Mouse (Mus musculus) MEL (cell line): ENCODE results near the gene Kcnj6. TPM values are rescaled to one million over a fixed set of nuclear protein-coding genes. Genes with fewer than 3 reads are reported as not detected.

ENCODE experiments used
- DNase-seq: peaks from one replicate; pipeline ENCODE4 v3.0.0; 2011; ENCODE audit warnings: low read depth, low spot score
- H3K27ac ChIP-seq: 2 replicates; pipeline ENCODE4 v1.5.1; 2012; ENCODE audit warnings: low read depth, mild to moderate bottlenecking, control low read depth, low read length, moderate library complexity; ENCODE audit not compliant: control insufficient read depth
- H3K27me3 ChIP-seq, 2 experiments: fragments of 150-350 bp in 1 of 2; sonication (generic) in 1 of 2; 2 replicates each; pipeline ENCODE4 v1.6.1; 2012; ENCODE audit warnings: low read length in 2 of 2, mild to moderate bottlenecking in 2 of 2, improper control_type of control experiment in 1 of 2, moderate library complexity in 1 of 2; ENCODE audit not compliant: insufficient read depth in 2 of 2, control insufficient read depth in 1 of 2
- H3K36me3 ChIP-seq, 2 experiments: 2 replicates each; pipeline ENCODE4 v1.6.1; 2012 to 2014; ENCODE audit warnings: low read length in 2 of 2, improper control_type of control experiment in 1 of 2, inconsistent platforms in 1 of 2, mild to moderate bottlenecking in 1 of 2; ENCODE audit not compliant: insufficient read depth in 2 of 2, control insufficient read depth in 1 of 2
- H3K4me1 ChIP-seq, 2 experiments: fragments of 150-350 bp in 1 of 2; sonication (generic) in 1 of 2; 2 replicates each; pipeline ENCODE4 v1.6.1; 2012; ENCODE audit warnings: low read length in 2 of 2, improper control_type of control experiment in 1 of 2, mild to moderate bottlenecking in 1 of 2; ENCODE audit not compliant: insufficient read depth in 2 of 2, control insufficient read depth in 1 of 2
- H3K4me3 ChIP-seq, 2 experiments: fragments of 150-350 bp in 1 of 2; sonication (generic) in 1 of 2; 2 replicates each; pipeline ENCODE4 v1.5.1; 2012; ENCODE audit warnings: low read depth in 2 of 2, low read length in 2 of 2, mild to moderate bottlenecking in 2 of 2, moderate library complexity in 2 of 2, control low read depth in 1 of 2, improper control_type of control experiment in 1 of 2; ENCODE audit not compliant: control insufficient read depth in 1 of 2, insufficient read depth in 1 of 2
- H3K79me2 ChIP-seq: 2 replicates; pipeline ENCODE4 v1.6.1; 2012; ENCODE audit warnings: mild to moderate bottlenecking, low read length, moderate library complexity; ENCODE audit not compliant: control insufficient read depth, poor library complexity, insufficient read depth
- H3K9ac ChIP-seq: 2 replicates; pipeline ENCODE4 v1.6.1; 2012; ENCODE audit warnings: low read depth, mild to moderate bottlenecking, control low read depth, low read length, moderate library complexity; ENCODE audit not compliant: control insufficient read depth, poor library complexity, severe bottlenecking
- H3K9me3 ChIP-seq: fragments of 150-350 bp; sonication (generic); replicated peaks from 2 replicates; pipeline ENCODE4 v1.6.1; 2012; ENCODE audit warnings: mild to moderate bottlenecking, low read length, improper control_type of control experiment, moderate library complexity; ENCODE audit not compliant: insufficient read depth
- BHLHE40 ChIP-seq: IDR thresholded peaks from 2 replicates; pipeline ENCODE4 v1.6.1; 2012; ENCODE audit warnings: low read depth, mild to moderate bottlenecking, inconsistent platforms, low read length, improper control_type of control experiment, borderline replicate concordance
- CHD1 ChIP-seq: IDR thresholded peaks from 2 replicates; pipeline ENCODE4 v1.6.1; 2012; ENCODE audit warnings: low read depth, mild to moderate bottlenecking, inconsistent platforms, low read length, improper control_type of control experiment
- CTCF ChIP-seq, 3 experiments: IDR thresholded peaks in 2 of 3; conservative IDR thresholded peaks in 1 of 3; 2 replicates each; pipeline ENCODE4 v1.5.1; 2011 to 2012; ENCODE audit warnings: low read length in 3 of 3, low read depth in 2 of 3, mild to moderate bottlenecking in 2 of 3, improper control_type of control experiment in 1 of 3, inconsistent platforms in 1 of 3, mixed read lengths in 1 of 3, moderate library complexity in 1 of 3; ENCODE audit not compliant: control insufficient read depth in 1 of 3, insufficient read depth in 1 of 3, poor library complexity in 1 of 3, severe bottlenecking in 1 of 3
- GABPA ChIP-seq: IDR thresholded peaks from 2 replicates; pipeline ENCODE4 v1.6.1; 2012; ENCODE audit warnings: low read depth, mild to moderate bottlenecking, inconsistent platforms, low read length, improper control_type of control experiment, moderate library complexity
- MAFK ChIP-seq: IDR thresholded peaks from 2 replicates; pipeline ENCODE4 v1.6.1; 2011; ENCODE audit warnings: low read depth, mild to moderate bottlenecking, low read length, improper control_type of control experiment, borderline replicate concordance
- MAX ChIP-seq: IDR thresholded peaks from 2 replicates; pipeline ENCODE4 v1.6.1; 2011; ENCODE audit warnings: low read length, improper control_type of control experiment
- MEF2A ChIP-seq: IDR thresholded peaks from 2 replicates; pipeline ENCODE4 v1.6.1; 2014; ENCODE audit warnings: low read depth, mild to moderate bottlenecking, inconsistent platforms, low read length, improper control_type of control experiment; ENCODE audit not compliant: poor library complexity, insufficient replicate concordance, severe bottlenecking; ENCODE audit errors: extremely low read depth
- POLR2A ChIP-seq, 2 experiments: IDR thresholded peaks; 2 replicates each; pipeline ENCODE4 v1.6.1; 2011 to 2012; ENCODE audit warnings: low read length in 2 of 2, mild to moderate bottlenecking in 2 of 2, control low read depth in 1 of 2, improper control_type of control experiment in 1 of 2, low read depth in 1 of 2, moderate library complexity in 1 of 2; ENCODE audit not compliant: control insufficient read depth in 1 of 2, insufficient read depth in 1 of 2, poor library complexity in 1 of 2
- RAD21 ChIP-seq: IDR thresholded peaks from 2 replicates; pipeline ENCODE4 v1.6.1; 2011; ENCODE audit warnings: mild to moderate bottlenecking, low read depth, low read length, improper control_type of control experiment
- SMC3 ChIP-seq: IDR thresholded peaks from 2 replicates; pipeline ENCODE4 v1.6.1; 2011; ENCODE audit warnings: low read depth, low read length, improper control_type of control experiment
- TBP ChIP-seq: IDR thresholded peaks from 2 replicates; pipeline ENCODE4 v1.8.0; 2011; ENCODE audit warnings: low read depth, low read length, improper control_type of control experiment
- TCF12 ChIP-seq: IDR thresholded peaks from 2 replicates; pipeline ENCODE4 v1.6.1; 2014; ENCODE audit warnings: low read depth, mild to moderate bottlenecking, inconsistent platforms, low read length, improper control_type of control experiment, moderate library complexity
- UBTF ChIP-seq: IDR thresholded peaks from 2 replicates; pipeline ENCODE4 v1.6.1; 2012; ENCODE audit warnings: low read depth, mild to moderate bottlenecking, inconsistent platforms, low read length, improper control_type of control experiment, moderate library complexity, borderline replicate concordance; ENCODE audit not compliant: insufficient read depth
- USF2 ChIP-seq, 2 experiments: IDR thresholded peaks; 2 replicates each; pipeline ENCODE4 v1.6.1; 2011 to 2012; ENCODE audit warnings: improper control_type of control experiment in 2 of 2, low read length in 2 of 2, borderline replicate concordance in 1 of 2, inconsistent platforms in 1 of 2, low read depth in 1 of 2, mild to moderate bottlenecking in 1 of 2; ENCODE audit not compliant: insufficient read depth in 1 of 2
- ZC3H11A ChIP-seq: IDR thresholded peaks from 2 replicates; pipeline ENCODE4 v1.6.1; 2012; ENCODE audit warnings: low read depth, mild to moderate bottlenecking, inconsistent platforms, low read length, improper control_type of control experiment
- ZMIZ1 ChIP-seq: IDR thresholded peaks from 2 replicates; pipeline ENCODE4 v1.6.1; 2012; ENCODE audit warnings: low read depth, mild to moderate bottlenecking, inconsistent platforms, low read length, improper control_type of control experiment, moderate library complexity
- ZNF384 ChIP-seq: IDR thresholded peaks from 2 replicates; pipeline ENCODE4 v1.6.1; 2012; ENCODE audit warnings: low read depth, mild to moderate bottlenecking, inconsistent platforms, low read length, improper control_type of control experiment
- polyA plus RNA-seq, 2 experiments: library from polyadenylated mRNA; stranded (reverse) in 1 of 2; unstranded in 1 of 2; fragments of >175 nt in 1 of 2; fragments of >200 nt in 1 of 2; gene quantifications; 2 replicates each; pipeline versions ENCODE4 v1.2.1 to v1.2.4; 2012; ENCODE audit warnings: low replicate concordance in 2 of 2, low read depth in 1 of 2; ENCODE audit not compliant: insufficient read length in 2 of 2, insufficient read depth in 1 of 2, missing spikeins in 1 of 2
- total RNA-seq: library from RNA; depleted of rRNA; stranded (reverse); fragments of 300-350 nt; gene quantifications from 2 replicates; pipeline ENCODE4 v1.2.3, GENCODE M21; 2012

The Kcnj6 gene
- total and polyA plus RNA-seq, 3 experiments: not detected

GRCm38 (mm10) chr16:94821610-94822009 lies 175.9 kb downstream of the Kcnj6 start:
- no peak for TF ChIP-seq TBP
- no peak for TF ChIP-seq CTCF (IDR thresholded peaks at IDR 0.05 in 2 of 3, conservative IDR thresholded peaks at IDR 0.05 in 1 of 3; ENCODE audit: control insufficient read depth in 1 of 3, insufficient read depth in 1 of 3, low read depth in 2 of 3, low read length in 3 of 3, poor library complexity in 1 of 3, severe bottlenecking in 1 of 3)
- no peak for TF ChIP-seq UBTF
- no peak for TF ChIP-seq USF2 (IDR thresholded peaks at IDR 0.05; ENCODE audit: borderline replicate concordance in 1 of 2, insufficient read depth in 1 of 2, low read depth in 1 of 2, low read length in 2 of 2)
- no peak for TF ChIP-seq CHD1
- TF ChIP-seq ZMIZ1: no peak
- TF ChIP-seq MAFK: no peak
- TF ChIP-seq ZNF384: no peak
- no peak for TF ChIP-seq ZC3H11A
- TF ChIP-seq TCF12: no peak
- no peaks in the 10 kb centered on the region for H3K79me2 ChIP-seq
- DNase-seq: no peak
- no peak overlapping the region for H3K27ac ChIP-seq
- no peaks in the 10 kb centered on the region for H3K9me3 ChIP-seq
- H3K4me3 ChIP-seq: no peak overlapping the region
- H3K4me1 ChIP-seq: no peaks in the 10 kb centered on the region
- H3K9ac ChIP-seq: no peak overlapping the region
- H3K27me3 ChIP-seq: no peaks in the 10 kb centered on the region
- H3K36me3 ChIP-seq: no peaks in the 10 kb centered on the region

DNA sequence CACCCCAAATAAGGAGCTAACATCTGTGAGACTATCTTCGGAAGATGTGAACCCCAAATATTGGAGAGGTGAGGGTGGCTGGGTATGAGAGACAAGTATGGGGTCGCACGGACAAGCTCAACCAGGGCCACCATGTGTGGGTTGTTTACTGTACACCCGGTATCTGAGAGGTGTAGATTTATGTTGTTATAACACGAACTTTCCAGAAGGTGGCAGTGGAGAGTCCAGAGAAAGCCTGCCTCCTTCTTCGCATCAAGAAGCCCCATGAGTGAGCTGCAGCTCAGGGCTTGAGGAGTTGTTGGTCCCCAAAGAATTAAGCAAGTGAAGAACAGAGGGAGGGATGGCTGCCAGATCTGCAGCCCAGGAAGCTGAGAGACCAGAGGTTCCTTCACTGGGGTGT lies 181.1 kb downstream of the Kcnj6 start:
- no peak overlapping the region for H3K27ac ChIP-seq
- no peak overlapping the region for H3K4me3 ChIP-seq
- H3K4me1 ChIP-seq: no peaks in the 10 kb centered on the region
- H3K36me3 ChIP-seq: no peaks in the 10 kb centered on the region
- H3K9ac ChIP-seq: no peak overlapping the region
- no peaks in the 10 kb centered on the region; the same call in 1 of the 2 replicates for H3K9me3 ChIP-seq
- TF ChIP-seq CTCF (IDR thresholded peaks at IDR 0.05 in 2 of 3, conservative IDR thresholded peaks at IDR 0.05 in 1 of 3; ENCODE audit: control insufficient read depth in 1 of 3, insufficient read depth in 1 of 3, low read depth in 2 of 3, low read length in 3 of 3, poor library complexity in 1 of 3, severe bottlenecking in 1 of 3) (peak; percentile 43 to 74 (median 54)), CHD1 (no peak), MAX (no peak), BHLHE40 (no peak), SMC3 (peak; percentile 85), GABPA (no peak), MEF2A (no peak), POLR2A (IDR thresholded peaks at IDR 0.05; ENCODE audit: control insufficient read depth in 1 of 2, insufficient read depth in 1 of 2, low read depth in 1 of 2, low read length in 2 of 2, poor library complexity in 1 of 2) (no peak), ZC3H11A (peak; percentile 54), ZNF384 (no peak), TCF12 (no peak), RAD21 (peak; percentile 67)
- TF ChIP-seq, all 39 proteins: peak for 4
- Histone ChIP-seq H3K79me2 (no peaks in the 10 kb centered on the region), H3K27me3 (no peaks in the 10 kb centered on the region)
- peak; percentile 62 for DNase-seq
